Mouse (Mus musculus) ES-Bruce4 (cell line): ENCODE data around the gene Rtp4. TPM values are rescaled to one million over a fixed set of nuclear protein-coding genes. Genes with fewer than 3 reads are reported as not detected.

Source experiments
- H3K27ac ChIP-seq: 2 replicates; pipeline ENCODE4 v1.5.1; 2012; ENCODE audit warnings: low read length, inconsistent platforms; ENCODE audit not compliant: insufficient read depth
- H3K27me3 ChIP-seq: 2 replicates; pipeline ENCODE4 v1.6.1; 2012; ENCODE audit warnings: mild to moderate bottlenecking, low read length, inconsistent platforms; ENCODE audit not compliant: control insufficient read depth, poor library complexity, insufficient read depth, severe bottlenecking
- H3K36me3 ChIP-seq: 2 replicates; pipeline ENCODE4 v1.6.1; 2012; ENCODE audit warnings: inconsistent platforms, mild to moderate bottlenecking, low read length, moderate library complexity; ENCODE audit not compliant: control insufficient read depth, poor library complexity, insufficient read depth, severe bottlenecking
- H3K4me1 ChIP-seq: one replicate; pipeline ENCODE4 v1.8.1; 2011; ENCODE audit warnings: low read length; ENCODE audit not compliant: control insufficient read depth, insufficient read depth
- H3K4me3 ChIP-seq: 2 replicates; pipeline ENCODE4 v1.5.1; 2011; ENCODE audit warnings: low read depth, mild to moderate bottlenecking, low read length
- H3K9ac ChIP-seq: 2 replicates; pipeline ENCODE4 v1.6.1; 2012; ENCODE audit warnings: low read depth, mild to moderate bottlenecking, inconsistent platforms; ENCODE audit not compliant: poor library complexity, severe bottlenecking
- H3K9me3 ChIP-seq: replicated peaks from 2 replicates; pipeline ENCODE4 v1.6.1; 2012; ENCODE audit warnings: mild to moderate bottlenecking, low read length, inconsistent platforms; ENCODE audit not compliant: control insufficient read depth, poor library complexity, insufficient read depth, severe bottlenecking
- CTCF ChIP-seq: IDR thresholded peaks from one replicate; pipeline ENCODE4 v1.8.1; 2011; ENCODE audit warnings: low read depth, low read length
- EP300 ChIP-seq: IDR thresholded peaks from 2 replicates; pipeline ENCODE4 v1.6.1; 2011; ENCODE audit warnings: low read depth, low read length; ENCODE audit not compliant: insufficient read depth
- POLR2A ChIP-seq: IDR thresholded peaks from one replicate; pipeline ENCODE4 v1.8.1; 2011; ENCODE audit warnings: low read length; ENCODE audit not compliant: insufficient read depth
- polyA plus RNA-seq: library from polyadenylated mRNA; stranded (reverse); fragments of >200 nt; gene quantifications from 2 replicates; pipeline ENCODE4 v1.2.4, GENCODE M21; 2011; ENCODE audit warnings: low read depth; ENCODE audit not compliant: missing spikeins, insufficient read depth, insufficient read length

Rtp4 gene
- polyA plus RNA-seq, 1 experiment: 4.0 TPM

GRCm38 (mm10) chr16:23606651-23607050 lies 86.6 kb downstream of the Rtp4 start:
- Histone ChIP-seq H3K4me3 (no peak overlapping the region), H3K4me1 (no peaks in the 10 kb centered on the region), H3K27me3 (no peaks in the 10 kb centered on the region), H3K9ac (no peak overlapping the region), H3K9me3 (peaks cover 20% of the 10 kb centered on the region), H3K27ac (no peak overlapping the region), H3K36me3 (no peaks in the 10 kb centered on the region)
- TF ChIP-seq EP300: no peak
- TF ChIP-seq CTCF: no peak
- no peak for TF ChIP-seq POLR2A

- H3K36me3 ChIP-seq: no peaks in the 10 kb centered on the region
- no peak overlapping the region for H3K27ac ChIP-seq
- H3K27me3 ChIP-seq: no peaks in the 10 kb centered on the region
- no peak overlapping the region for H3K9ac ChIP-seq
- no peaks in the 10 kb centered on the region for H3K4me1 ChIP-seq
- no peak overlapping the region for H3K4me3 ChIP-seq
- peaks cover 20% of the 10 kb centered on the region for H3K9me3 ChIP-seq
- no peak for TF ChIP-seq CTCF
- no peak for TF ChIP-seq POLR2A
- TF ChIP-seq EP300: no peak
These were observed 87.9 kb downstream of the Rtp4 start for GRCm38 (mm10) chr16:23607911-23608410.

- no peak for TF ChIP-seq POLR2A
- TF ChIP-seq CTCF: no peak
- no peak for TF ChIP-seq EP300
- Histone ChIP-seq H3K4me3 (no peak overlapping the region), H3K9me3 (peaks cover 13% of the 10 kb centered on the region), H3K27ac (no peak overlapping the region), H3K9ac (no peak overlapping the region), H3K36me3 (no peaks in the 10 kb centered on the region), H3K27me3 (no peaks in the 10 kb centered on the region), H3K4me1 (no peaks in the 10 kb centered on the region)
These were observed 89.7 kb downstream of the Rtp4 start for GRCm38 (mm10) chr16:23609748-23610185.

GRCm38 (mm10) chr16:23624205-23624604 lies 104.1 kb downstream of the Rtp4 start:
- no peaks in the 10 kb centered on the region for H3K36me3 ChIP-seq
- H3K27ac ChIP-seq: no peak overlapping the region
- H3K4me3 ChIP-seq: no peak overlapping the region
- no peaks in the 10 kb centered on the region for H3K9me3 ChIP-seq
- H3K4me1 ChIP-seq: no peaks in the 10 kb centered on the region
- H3K9ac ChIP-seq: no peak overlapping the region
- no peaks in the 10 kb centered on the region for H3K27me3 ChIP-seq
- TF ChIP-seq POLR2A: no peak
- no peak for TF ChIP-seq EP300
- TF ChIP-seq CTCF: no peak

GRCm38 (mm10) chr16:23631531-23631930 lies 111.4 kb downstream of the Rtp4 start:
- Histone ChIP-seq H3K9me3 (no peaks in the 10 kb centered on the region; the same call in 1 of the 2 replicates), H3K4me3 (no peak overlapping the region), H3K27me3 (no peaks in the 10 kb centered on the region), H3K36me3 (no peaks in the 10 kb centered on the region), H3K9ac (no peak overlapping the region), H3K27ac (no peak overlapping the region), H3K4me1 (no peaks in the 10 kb centered on the region)
- TF ChIP-seq CTCF: no peak
- TF ChIP-seq EP300: no peak
- no peak for TF ChIP-seq POLR2A

- Histone ChIP-seq H3K9ac (no peak overlapping the region), H3K36me3 (no peaks in the 10 kb centered on the region), H3K27ac (no peak overlapping the region), H3K4me3 (no peak overlapping the region), H3K4me1 (no peaks in the 10 kb centered on the region), H3K9me3 (no peaks in the 10 kb centered on the region; the same call in 1 of the 2 replicates), H3K27me3 (no peaks in the 10 kb centered on the region)
- TF ChIP-seq CTCF (peak; percentile 40), POLR2A (no peak), EP300 (no peak)
These were observed 112.6 kb downstream of the Rtp4 start for GRCm38 (mm10) chr16:23632681-23633080.
